Mouse (Mus musculus) cerebellum, postnatal 14 days (tissue): ENCODE results near the gene Dhrs1.
A peak's percentile ranks its signal among the peaks of the same experiment; 100 is the strongest.

Experiments used
- DNase-seq, 2 experiments: peaks; one replicate each; pipeline ENCODE4 v3.0.0; 2021; ENCODE audit warnings: mixed read lengths in 2 of 2

Dhrs1 gene

DNA sequence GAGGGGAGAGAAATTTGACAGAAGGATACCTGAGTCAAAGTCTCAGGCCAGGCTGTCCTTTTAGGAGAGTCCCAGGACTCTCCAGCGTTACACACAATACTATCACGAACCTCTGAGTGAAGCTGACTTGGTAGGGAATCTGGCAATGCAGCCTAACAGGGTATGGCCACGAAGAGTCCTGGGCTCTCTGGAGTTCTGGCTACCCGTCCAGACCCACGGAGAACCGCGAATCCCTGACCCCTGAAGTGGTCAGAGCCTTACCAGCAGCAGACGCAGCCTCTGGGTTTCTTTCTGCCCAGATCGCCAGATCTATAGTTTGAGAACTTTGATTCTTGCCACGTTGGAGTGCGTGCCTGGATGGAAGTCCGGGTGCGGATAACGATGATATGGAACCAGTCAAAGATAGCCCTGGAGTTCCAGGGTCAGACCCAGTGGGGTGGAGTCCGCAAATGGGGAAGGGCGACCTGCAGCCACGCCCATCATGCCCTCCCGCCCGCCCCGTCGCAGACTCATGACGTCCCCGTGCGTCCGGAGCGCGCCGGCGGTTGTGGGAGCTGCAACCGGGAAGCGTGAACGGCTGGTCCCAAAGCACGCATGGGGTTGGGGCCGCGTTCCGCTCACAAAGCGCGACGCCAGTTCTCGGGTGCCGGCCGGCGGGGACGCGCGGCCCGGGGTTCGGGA is at the start of gene Dhrs1, which contains the start of gene Nop9:
Gene Dhrs1 (minus strand): TSS at position 511 of the 681 bp plus-strand sequence.
Gene Nop9 (plus strand): TSS at position 514 of the 681 bp plus-strand sequence.
- DNase-seq: peak; percentile 88 to 91

DNA sequence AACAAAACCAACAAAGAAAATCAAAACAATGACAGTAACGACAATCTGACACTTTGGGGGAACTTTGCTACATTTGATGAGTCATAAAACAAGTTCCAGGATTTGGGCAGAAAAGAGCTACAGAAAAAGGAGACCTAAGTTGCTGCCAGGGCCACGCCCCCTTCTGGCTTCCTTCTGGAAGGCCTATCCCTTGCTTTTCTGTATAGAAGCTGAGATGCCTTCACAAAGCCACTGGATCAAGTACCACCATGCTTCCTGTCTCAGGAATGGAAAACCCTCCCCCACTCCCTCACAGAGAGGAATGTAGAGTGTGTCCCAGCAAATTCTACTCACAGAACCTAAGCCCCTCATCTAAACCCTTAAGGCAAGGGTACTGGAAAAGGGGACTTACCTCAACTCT is 48.5 kb upstream of the Dhrs1 start:
- peak in 1 of 2 experiments; percentile 1 for DNase-seq

DNA sequence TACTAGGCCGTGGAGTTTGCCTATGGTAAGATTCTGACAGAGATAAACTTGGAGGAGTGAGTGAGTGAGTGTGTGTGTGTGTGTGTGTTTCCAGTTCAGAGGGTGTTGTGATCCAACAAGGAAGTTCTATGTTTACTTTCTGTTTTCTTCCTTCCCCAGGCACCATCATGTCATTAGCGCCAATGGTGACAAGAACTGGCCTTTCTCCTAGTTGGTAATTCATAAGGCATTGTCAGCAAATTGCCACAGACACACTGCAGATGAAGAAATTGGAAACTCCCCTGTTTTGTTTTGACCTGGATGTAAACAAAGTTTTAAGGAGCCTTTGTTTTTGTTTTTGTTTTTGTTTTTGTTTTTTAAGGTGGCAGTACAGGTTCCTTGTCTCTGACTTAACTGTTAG is 48.0 kb upstream of the Dhrs1 start:
- no peak for DNase-seq

DNA sequence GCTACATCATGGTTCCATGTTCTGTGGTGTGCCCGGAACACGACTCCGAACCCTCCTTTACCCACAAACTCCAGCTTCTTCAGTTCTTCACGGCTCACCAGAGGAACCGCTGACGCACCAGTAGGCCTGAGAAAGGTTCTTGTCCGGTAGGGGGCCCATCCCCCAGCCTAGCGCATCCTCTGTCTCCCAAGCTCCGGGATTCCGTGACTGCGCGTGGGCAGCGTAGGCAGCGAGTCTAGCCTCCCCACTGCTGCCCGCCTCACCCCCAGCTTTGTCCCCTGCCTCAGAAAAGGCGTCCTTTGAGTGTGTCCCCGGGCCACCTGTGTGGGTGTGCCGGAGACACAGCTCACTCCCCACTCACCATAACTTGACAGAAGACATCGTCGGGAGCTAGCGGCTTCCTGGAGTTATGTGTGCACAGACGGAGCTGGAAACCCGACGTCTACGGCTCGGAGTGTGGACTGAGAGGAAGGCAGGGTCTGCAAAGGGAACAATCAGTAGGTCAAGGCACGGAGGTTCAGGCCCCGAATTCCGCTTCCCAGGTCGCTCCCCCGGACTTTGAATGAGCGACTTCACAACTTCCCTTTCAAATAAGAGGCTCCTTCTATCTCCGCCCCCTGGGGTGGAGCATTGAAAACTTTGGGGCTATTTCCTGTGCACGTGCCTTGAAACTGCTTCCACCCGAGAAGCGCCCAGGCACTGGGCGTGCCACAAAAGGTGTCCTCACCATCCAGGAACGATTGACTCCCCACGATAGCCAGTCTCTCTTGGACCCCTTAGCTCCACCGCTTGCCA is 43.0 kb upstream of the Dhrs1 start, which contains the start of gene Ripk3:
Gene Ripk3 (minus strand): TSS at position 610 of the 795 bp plus-strand sequence.
- peak in 1 of 2 experiments; percentile 1 for DNase-seq

DNA sequence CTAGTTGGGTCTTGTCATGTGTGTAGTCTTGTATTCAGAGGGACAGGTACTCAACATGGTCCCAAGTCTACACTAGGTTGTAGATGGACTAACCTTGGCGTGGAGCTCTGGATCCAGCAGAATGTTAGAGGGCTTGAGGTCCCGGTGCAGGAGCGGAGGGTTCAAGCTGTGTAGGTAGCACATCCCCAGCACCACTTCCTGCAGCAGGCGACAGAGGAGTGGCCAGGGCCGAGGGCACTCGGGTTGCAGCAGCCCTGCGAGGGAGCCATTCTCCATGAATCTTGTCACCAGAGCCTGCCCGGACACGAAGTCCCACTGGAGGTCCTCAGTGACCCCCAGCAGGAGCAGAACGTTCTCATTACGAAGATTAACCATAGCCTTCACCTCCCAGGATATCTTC is 42.2 kb upstream of the Dhrs1 start:
- DNase-seq: peak in 1 of 2 experiments; percentile 0

DNA sequence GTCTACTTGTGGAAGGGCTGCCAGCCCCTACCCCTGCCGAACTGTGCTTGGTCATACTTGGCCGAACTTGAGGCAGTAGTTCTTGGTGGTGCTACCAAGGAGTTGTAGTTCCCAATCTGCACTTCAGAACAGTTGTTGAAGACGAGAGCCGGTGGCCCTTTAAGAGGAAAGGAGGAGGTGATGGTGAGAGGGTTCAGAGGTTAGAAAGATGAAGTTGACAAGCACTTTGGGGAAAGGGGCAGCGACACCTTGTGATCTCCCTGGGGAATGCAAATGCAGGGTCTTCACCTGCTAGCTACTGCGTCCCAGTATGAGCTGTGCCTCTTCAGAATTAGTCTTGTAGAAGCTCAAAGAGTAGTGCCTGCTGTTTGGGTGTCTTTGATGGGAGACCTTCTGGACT is 39.7 kb upstream of the Dhrs1 start:
- no peak for DNase-seq

DNA sequence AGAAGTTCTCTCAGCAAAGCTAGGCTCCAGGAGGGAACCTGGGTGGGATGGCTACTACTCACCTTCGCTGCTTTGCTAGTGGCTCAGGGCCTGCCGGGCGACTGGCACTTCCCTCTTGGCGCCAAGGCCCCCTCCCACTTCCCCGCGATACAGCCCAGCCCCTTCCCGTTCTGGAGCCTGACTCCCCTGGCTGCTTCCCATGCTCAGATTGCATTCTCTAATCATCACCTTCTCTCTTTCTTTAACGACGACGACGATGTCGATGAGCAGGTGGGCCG is 38.4 kb upstream of the Dhrs1 start, which contains the start of gene Adcy4:
Gene Adcy4 (minus strand): TSS at position 138 of the 278 bp plus-strand sequence.
- peak in 1 of 2 experiments; percentile 0 for DNase-seq

DNA sequence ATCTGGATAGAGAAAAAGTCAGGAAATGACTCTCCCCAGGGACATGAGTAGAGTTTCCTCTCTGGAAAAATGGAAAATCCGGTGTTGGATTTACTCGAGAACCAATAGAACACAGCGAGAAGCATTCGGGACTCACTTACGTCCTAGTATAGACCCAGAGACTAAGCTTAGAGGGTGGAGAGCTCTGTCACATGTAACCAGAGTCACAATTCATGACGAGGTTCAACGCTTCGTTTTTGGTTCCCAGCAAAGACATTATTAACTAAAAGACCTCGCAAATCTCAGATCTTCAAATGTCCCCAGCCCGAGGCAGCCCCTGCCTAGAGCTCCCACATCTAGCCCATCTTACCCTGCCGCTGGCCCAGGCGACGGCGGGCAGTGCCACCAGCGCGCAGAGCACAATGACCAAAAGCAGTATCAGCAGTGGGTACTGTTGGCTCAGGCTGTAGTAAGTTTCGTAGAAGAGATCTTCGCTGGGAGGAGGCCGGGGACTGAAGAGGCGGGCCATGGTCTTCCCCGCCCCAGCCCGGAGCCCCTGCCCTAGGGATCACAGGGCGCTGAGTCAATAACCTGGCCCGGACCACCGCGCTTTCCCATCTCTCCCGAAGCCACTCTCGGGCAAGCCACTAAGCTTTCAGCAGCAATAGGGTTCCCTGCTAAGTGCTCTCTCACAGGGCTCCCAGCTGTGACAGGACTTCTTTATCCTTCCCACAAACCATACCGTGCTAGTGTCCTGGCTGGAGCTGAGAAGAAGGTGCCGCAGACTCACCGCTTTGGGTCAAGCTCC is 37.9 kb upstream of the Dhrs1 start:
- DNase-seq: peak in 1 of 2 experiments; percentile 4

DNA sequence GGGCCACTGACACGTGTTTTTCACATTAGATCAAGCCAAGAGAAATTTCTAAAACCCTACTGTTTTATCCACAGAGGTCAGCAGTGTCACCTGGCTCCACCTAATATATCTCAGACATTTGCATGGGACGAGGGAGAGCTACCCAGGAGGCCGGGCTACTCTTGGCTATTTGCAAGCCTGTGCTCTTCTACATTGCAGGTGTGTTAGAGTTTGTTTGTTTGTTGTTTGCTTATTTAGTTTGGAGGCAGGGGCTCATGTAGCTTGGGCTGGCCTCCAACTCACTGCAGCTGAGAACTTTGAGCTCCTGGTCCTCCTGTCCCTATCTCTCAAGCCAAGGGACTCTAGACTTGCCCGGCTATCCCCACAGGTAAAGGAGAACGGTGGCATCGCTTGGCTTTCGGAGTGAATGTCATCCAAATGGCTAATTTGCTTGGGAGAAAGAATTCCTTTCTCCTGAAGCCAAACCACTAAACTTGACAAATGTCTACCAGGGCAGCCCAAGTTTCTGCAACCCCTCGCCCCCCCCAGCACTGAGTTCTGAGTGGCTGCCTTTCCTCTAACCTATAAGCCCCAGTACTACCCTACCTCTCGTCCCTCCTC is 37.0 kb upstream of the Dhrs1 start:
- DNase-seq: no peak

DNA sequence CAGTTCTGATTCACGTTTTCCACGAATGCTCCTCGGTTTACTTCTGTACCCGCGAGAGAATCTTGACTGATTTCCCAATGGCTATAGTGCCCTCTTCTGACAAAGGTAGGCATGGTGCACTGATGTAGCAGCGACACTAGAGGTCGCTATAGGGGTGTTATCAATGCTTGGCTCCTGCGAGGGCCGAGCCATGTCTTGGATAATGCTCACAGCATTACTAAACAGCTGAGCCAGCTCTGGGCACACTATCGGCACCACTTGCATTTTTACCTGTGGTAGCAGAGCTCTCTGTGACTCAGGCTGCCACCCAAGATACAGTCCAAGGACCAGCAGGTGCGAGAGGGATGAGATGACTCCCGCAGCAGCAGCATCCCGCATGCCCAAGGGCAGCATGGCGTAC is 35.8 kb upstream of the Dhrs1 start:
- peak; percentile 76 to 79 for DNase-seq

DNA sequence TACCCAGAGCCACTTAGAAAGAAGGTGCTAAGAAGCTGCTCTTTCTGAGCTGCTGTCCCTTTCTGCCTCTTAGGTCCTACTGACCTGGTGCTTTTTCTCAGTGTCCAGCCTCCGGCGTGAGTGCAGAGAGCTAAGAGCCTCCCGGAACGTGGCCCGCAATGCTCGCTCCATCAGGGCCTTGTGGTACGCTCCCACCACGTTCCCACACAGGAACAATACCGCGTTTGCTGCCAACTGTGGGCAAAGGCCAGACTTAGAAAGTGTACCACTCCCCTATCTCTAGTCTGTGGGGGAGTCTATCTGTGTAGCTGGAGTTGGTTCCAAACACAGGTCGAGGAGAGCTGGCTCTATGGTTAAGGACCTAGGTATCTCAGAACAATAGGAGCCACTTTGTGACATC is 35.2 kb upstream of the Dhrs1 start:
- DNase-seq: peak in 1 of 2 experiments; percentile 12

DNA sequence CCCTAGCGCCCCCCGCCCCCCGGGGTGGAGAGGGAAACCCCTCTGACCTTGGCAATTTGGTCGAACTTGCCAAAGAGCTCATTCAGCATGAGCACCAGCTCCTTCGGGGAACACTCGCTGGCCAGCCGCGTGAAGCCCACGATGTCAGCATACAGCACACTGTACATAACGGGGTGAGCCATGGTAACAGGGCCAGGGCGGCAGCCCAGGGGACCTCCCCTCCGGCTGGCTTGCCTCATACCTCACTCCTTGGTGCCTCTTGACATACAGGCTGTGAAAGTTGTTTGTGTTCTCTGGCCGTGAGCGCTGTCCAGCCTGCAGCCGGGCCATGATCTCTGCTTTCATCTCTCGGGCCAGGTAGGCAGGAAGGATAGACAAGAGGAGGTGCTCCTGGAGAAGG is 34.2 kb upstream of the Dhrs1 start:
- peak in 1 of 2 experiments; percentile 4 for DNase-seq

DNA sequence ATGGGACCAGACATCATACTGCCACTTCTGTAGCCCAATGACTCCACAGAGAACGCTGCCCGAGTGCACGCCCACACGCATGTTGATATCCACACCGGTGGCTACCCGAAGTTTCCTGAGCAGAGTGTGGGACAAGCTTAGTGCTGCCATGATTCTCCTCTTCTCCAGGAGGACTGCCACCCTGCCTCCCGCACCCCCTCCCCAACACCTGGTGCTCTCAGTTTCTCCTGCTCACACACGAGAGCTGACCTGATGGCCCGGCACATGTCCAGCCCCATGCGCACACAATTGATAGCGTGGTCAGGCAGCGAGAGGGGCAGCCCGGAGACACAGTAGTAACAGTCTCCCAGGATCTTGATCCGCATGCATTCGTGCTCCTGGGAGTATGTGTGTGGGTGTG is 33.2 kb upstream of the Dhrs1 start:
- DNase-seq: peak in 1 of 2 experiments; percentile 1

DNA sequence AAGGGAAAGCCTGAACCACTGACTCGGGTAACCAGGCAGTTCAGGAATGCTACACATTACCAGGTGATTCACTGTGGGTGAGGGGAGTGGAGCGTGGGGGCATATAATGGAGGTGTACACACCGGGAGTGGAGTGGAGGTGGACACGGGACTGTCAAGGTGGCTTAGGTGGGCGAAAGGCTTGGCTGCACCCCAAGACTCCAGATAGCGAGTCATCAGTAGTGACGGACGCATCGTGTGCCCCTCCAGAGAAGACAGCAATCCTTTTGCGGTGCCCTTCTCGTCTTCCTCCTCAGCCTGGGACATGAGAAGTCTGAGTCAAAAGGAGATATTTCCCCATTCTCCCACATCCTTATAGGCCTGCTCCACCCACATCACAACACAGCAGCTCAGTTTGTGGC is 32.3 kb upstream of the Dhrs1 start:
- peak in 1 of 2 experiments; percentile 2 for DNase-seq

DNA sequence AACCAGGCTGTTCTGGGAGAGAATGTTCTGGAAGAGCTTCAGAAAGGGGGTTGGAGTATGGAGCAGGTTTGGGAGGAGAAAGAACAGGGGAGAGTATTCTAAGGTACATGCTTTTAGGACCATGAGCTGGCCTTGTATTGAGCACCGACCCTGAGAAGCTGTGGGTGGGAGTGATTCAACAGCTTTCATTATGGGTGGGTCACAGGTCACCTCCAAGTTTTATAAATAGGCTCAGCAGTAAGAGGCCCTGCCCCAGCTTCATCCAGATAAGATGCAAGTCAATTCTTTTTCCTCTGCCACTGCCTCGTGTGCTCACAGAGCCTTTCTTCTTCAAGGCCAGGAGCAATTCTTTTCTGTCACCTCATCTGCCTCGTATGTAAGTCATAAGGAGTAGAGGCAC is 31.7 kb upstream of the Dhrs1 start:
- DNase-seq: no peak

DNA sequence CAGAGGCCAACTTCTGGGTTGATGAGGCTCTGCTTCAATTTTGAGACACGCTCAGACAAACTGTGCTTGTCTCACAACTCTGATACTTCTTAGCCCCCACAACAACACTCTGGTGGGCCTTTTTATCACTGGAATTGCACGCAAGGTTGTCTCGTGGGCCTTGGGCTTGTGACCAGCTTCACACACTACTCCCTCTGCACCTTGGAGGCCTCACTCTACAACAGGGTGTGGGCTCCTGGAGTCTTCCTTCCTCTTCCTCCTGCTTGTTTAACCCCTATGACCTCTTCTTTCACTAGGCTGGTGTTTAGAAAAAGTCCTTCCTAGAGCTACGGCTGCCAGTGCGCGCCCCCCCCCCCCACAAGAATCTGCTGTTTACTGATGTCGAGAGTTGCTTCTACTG is 31.2 kb upstream of the Dhrs1 start:
- DNase-seq: peak in 1 of 2 experiments; percentile 1

DNA sequence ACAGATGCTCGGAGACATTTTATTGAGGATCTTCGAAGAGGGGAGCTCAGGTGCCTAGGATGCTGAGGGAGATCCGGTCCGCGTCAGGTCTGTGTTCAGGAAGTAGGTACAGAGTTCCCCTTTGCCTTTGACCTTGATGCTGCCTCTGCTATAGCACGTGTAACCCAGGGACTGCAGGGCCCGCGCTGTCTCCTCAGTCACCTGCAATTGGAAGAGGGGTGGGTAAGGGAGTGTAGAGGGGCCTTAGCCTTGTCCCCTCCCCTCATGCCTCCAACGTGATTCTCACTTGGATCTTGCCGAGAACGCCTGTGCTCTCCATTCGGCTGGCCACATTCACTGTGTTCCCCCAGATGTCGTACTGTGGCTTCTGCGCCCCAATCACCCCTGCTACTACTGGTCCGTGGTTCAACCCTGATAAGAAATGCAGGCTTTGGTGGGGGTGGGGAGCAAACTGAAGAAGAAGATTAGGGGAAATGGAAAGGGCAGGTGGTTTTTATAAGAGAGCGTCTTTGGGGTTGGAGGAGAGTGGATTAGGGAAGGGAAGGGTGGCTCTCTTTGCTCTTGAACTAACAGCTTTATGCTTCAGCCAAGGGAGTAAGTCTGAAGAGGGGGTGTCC is 23.7 kb upstream of the Dhrs1 start:
- DNase-seq: no peak

DNA sequence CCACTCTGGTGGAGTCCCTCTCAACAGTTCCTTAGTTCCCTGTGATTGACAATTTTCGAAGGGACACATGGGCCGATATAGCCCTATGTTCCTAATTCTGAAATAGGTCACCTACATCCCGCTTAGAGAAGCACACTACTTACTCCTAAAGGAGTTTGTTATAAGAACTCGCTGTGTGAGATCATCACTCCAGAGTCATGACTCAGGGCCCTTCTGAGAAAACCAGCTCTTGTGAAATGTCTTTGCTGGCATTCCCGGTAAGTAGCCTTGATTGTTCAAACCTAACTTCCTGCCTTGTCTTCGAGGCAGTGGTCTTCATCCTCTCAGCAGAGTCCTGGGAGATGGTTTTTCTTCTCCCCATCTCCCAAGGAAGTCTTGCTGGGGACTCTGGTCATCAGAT is 23.1 kb upstream of the Dhrs1 start:
- no peak for DNase-seq

DNA sequence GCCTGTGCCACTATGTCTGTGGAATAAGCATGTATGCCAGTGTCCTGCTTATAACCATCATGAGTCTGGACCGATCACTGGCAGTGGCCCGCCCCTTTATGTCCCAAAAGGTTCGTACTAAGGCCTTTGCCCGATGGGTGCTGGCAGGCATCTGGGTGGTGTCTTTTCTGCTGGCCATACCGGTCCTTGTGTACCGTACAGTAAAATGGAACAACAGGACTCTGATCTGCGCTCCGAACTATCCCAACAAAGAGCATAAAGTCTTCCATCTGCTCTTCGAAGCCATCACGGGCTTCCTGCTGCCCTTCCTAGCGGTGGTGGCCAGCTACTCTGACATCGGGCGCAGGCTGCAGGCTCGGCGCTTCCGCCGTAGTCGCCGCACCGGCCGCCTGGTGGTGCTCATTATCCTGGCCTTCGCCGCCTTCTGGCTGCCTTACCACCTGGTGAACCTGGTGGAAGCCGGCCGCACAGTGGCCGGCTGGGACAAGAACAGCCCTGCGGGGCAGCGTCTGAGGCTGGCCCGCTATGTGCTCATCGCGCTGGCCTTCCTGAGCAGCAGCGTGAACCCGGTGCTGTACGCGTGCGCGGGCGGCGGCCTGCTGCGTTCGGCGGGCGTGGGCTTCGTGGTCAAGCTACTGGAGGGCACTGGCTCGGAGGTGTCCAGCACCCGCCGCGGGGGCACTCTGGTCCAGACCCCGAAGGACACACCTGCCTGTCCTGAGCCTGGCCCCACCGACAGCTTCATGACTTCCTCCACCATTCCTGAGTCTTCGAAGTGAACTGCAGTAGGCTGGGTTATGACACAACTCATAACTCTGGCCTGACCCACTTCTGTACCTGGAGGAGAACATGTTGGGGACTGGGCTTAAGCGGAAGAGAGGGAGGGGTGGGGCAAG is 22.3 kb upstream of the Dhrs1 start:
- peak; percentile 75 to 82 for DNase-seq

DNA sequence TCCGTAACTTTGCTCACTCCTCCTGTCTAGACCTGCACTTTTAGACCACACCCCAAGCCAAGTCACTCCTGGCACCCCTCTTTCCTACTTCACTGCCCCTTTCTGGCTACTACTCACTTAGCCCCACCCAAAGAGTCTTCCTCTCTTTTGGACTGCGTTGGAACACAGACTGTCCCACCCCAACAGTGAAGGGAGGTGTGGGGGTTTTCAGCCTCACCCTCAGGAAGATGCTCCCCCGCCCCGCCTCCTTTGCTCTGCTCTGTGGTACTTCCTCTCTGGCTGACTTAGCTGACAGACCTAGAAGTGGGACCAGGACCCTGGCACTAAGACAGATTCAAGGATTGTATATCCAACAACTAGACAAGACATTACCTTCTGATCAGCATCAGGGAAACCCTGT is 20.2 kb upstream of the Dhrs1 start, which contains the start of gene Ltb4r1:
Gene Ltb4r1 (plus strand): TSS at position 267 of the 400 bp plus-strand sequence.
- DNase-seq: no peak

DNA sequence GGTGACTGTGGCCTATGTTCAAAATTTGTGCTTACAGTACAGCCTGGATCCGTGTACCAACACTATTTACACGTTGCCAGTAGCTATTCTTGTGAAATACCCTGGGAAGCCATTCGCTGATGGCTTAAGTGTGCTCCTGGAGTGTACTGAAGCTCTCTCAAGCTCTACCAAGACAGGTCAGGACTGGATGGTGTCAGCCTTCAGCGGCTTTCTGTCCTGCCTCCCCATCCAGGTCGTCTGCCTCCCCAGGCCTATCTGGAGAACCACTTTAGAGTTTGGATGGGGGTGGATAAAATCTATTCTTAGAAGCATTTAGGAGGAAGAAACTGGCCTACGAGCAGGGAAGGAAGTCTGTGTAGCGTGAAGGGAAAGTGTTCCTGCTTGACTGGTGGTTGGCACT is 17.7 kb upstream of the Dhrs1 start:
- DNase-seq: no peak
